Mouse (Mus musculus): ENCODE results near the gene Clic3. TPM values are rescaled to one million over a fixed set of nuclear protein-coding genes. Genes with fewer than 3 reads are reported as not detected.

Clic3 gene
- polyA plus RNA-seq, 1 experiment from 2014 or later = 1.1 TPM

- WGBS = 70% methylated on average over 11 of the region's 11 CpGs
- Histone ChIP-seq H3K9me3 (replicated peaks; ENCODE audit: control insufficient read depth, low read length) (no peaks in the 10 kb centered on the region), H3K27me3 (replicated peaks; ENCODE audit: control insufficient read depth, insufficient read depth, low read length) (no peaks in the 10 kb centered on the region), H3K9ac (ENCODE audit: low read length) (no peak overlapping the region), H3K36me3 (ENCODE audit: control insufficient read depth, insufficient read depth, low read length) (no peaks in the 10 kb centered on the region), H3K4me1 (ENCODE audit: control insufficient read depth, insufficient read depth, low read length) (no peaks in the 10 kb centered on the region), H3K4me3 (ENCODE audit: low read depth, low read length) (no peak overlapping the region), H3K4me2 (ENCODE audit: low read length) (no peak overlapping the region), H3K27ac (ENCODE audit: low read depth, low read length) (no peak overlapping the region)
- ATAC-seq (no peak), DNase-seq (ENCODE audit: low spot score) (no peak)
Observed at GRCm38 (mm10) chr2:25484901-25485647, 28.4 kb downstream of the Clic3 start.

DNA sequence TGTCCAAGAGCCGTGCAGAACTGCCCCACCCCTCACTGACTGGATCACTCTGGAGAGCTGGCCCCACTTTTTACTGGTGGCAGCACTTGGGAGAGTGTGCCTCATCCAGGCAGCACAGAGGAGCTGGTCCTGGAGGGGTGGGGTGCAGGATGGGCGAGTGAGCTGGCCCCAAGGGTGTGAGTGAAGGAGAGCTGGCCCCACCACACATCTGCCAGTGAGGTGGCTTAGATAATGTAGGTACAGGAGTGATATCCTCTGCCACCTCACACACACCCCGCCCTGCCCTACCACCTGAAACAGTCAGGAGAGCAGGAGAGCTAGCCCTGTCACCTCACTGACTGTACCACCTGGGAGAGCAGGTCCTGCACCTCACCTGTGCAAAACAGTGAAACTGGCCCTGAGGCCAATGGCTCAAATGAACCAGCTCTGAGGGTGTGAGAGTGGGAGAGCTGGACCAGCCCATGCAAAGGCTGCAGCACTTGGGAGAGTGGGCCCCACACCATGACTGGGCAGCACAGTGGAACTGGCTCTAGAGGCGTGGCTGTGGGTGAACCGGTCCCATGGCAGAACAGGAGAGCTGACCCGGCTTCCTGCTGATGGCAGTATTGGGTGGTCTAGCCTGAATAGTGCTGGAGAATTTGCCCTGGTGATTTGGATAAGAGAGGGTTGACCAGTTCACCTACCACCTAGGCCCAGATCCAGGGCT lies 31.5 kb downstream of the Clic3 start:
- 77% methylated on average over 6 of the region's 6 CpGs for WGBS
- no peak overlapping the region for H3K4me2 ChIP-seq (ENCODE audit: low read length)
- no peaks in the 10 kb centered on the region for H3K36me3 ChIP-seq (ENCODE audit: control insufficient read depth, insufficient read depth, low read length)
- H3K9me3 ChIP-seq (replicated peaks; ENCODE audit: control insufficient read depth, low read length) = no peaks in the 10 kb centered on the region
- H3K27me3 ChIP-seq (replicated peaks; ENCODE audit: control insufficient read depth, insufficient read depth, low read length) = no peaks in the 10 kb centered on the region
- DNase-seq (ENCODE audit: low spot score) (no peak), ATAC-seq (no peak)
- H3K4me3 ChIP-seq (ENCODE audit: low read depth, low read length) = no peak overlapping the region
- no peak overlapping the region for H3K27ac ChIP-seq (ENCODE audit: low read depth, low read length)
- H3K9ac ChIP-seq (ENCODE audit: low read length) = no peak overlapping the region
- no peaks in the 10 kb centered on the region for H3K4me1 ChIP-seq (ENCODE audit: control insufficient read depth, insufficient read depth, low read length)

DNA sequence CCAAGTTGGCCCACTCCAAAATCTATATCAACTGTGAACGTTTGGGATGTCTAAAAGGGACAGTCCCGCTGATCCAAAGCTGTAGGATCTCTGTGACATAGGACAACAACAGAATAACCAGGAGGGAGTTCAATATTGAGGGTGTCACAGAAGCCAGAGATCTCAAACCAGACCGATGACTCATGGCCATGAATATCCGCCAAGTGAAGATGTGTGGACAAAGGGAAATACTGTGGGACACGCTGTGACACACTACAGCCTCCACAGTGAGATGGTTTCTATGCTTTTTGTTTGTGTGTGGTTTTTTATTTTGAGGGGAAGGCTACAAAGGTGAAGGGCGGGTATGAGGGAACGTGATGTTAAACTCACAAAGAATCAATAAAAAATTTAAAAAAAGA lies 32.0 kb downstream of the Clic3 start:
- H3K27ac ChIP-seq (ENCODE audit: low read depth, low read length) = no peak overlapping the region
- no peak overlapping the region for H3K4me2 ChIP-seq (ENCODE audit: low read length)
- no peaks in the 10 kb centered on the region for H3K27me3 ChIP-seq (replicated peaks; ENCODE audit: control insufficient read depth, insufficient read depth, low read length)
- WGBS = 83% methylated on average over 7 of the region's 7 CpGs
- no peaks in the 10 kb centered on the region for H3K4me1 ChIP-seq (ENCODE audit: control insufficient read depth, insufficient read depth, low read length)
- ATAC-seq (no peak), DNase-seq (ENCODE audit: low spot score) (no peak)
- no peak overlapping the region for H3K9ac ChIP-seq (ENCODE audit: low read length)
- no peaks in the 10 kb centered on the region for H3K9me3 ChIP-seq (replicated peaks; ENCODE audit: control insufficient read depth, low read length)
- H3K36me3 ChIP-seq (ENCODE audit: control insufficient read depth, insufficient read depth, low read length) = no peaks in the 10 kb centered on the region
- H3K4me3 ChIP-seq (ENCODE audit: low read depth, low read length) = no peak overlapping the region

- no peak for ATAC-seq
- Histone ChIP-seq H3K4me2 (ENCODE audit: low read length) (no peak overlapping the region), H3K27me3 (replicated peaks; ENCODE audit: control insufficient read depth, insufficient read depth, low read length) (no peaks in the 10 kb centered on the region), H3K36me3 (ENCODE audit: control insufficient read depth, insufficient read depth, low read length) (no peaks in the 10 kb centered on the region), H3K4me3 (ENCODE audit: low read depth, low read length) (no peak overlapping the region), H3K27ac (ENCODE audit: low read depth, low read length) (no peak overlapping the region), H3K4me1 (ENCODE audit: control insufficient read depth, insufficient read depth, low read length) (no peaks in the 10 kb centered on the region), H3K9ac (ENCODE audit: low read length) (no peak overlapping the region), H3K9me3 (replicated peaks; ENCODE audit: control insufficient read depth, low read length) (no peaks in the 10 kb centered on the region)
- no peak for DNase-seq (ENCODE audit: low spot score)
- 79% methylated on average over 5 of the region's 5 CpGs for WGBS
Observed at GRCm38 (mm10) chr2:25492988-25493387, 36.4 kb downstream of the Clic3 start.

DNA sequence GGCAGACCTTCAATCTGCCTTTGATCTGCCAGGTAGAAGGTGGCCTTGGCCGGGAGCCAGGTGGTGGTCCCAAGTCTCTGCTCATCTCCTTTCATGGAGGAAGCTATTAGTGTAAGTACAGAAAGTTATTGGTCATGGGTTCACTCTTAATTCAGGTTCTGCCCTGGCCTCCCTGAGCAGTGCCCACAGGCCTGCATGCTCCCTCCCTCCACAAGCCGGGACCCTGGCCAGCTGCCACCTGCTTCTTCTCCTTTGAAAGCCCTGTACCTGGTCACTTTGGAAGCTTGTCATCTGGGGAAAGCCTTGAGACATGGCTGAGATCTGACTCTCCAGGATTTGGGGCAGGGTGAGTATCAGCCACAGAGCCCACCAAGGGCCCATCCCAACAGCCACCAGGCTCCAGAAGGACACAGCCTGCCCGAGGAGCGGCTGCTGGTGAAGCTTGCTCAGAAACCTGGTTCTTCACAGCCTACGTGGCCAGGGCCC lies 36.9 kb downstream of the Clic3 start, which contains the start of gene Lcn12:
Gene Lcn12, minus strand, starts transcription at position 436 of the 486 bp plus-strand sequence.
- Histone ChIP-seq H3K4me2 (ENCODE audit: low read length) (no peak within 1 kb of the TSS), H3K4me3 (ENCODE audit: low read depth, low read length) (no peak within 1 kb of the TSS), H3K4me1 (ENCODE audit: control insufficient read depth, insufficient read depth, low read length) (no peaks in the 10 kb centered on the region), H3K36me3 (ENCODE audit: control insufficient read depth, insufficient read depth, low read length) (no peaks in the 10 kb centered on the region), H3K9ac (ENCODE audit: low read length) (no peak within 1 kb of the TSS), H3K27ac (ENCODE audit: low read depth, low read length) (no peak within 1 kb of the TSS), H3K27me3 (replicated peaks; ENCODE audit: control insufficient read depth, insufficient read depth, low read length) (no peaks in the 10 kb centered on the region), H3K9me3 (replicated peaks; ENCODE audit: control insufficient read depth, low read length) (no peaks in the 10 kb centered on the region)
- WGBS = 84% methylated on average over 5 of the region's 5 CpGs
- ATAC-seq (no peak), DNase-seq (ENCODE audit: low spot score) (no peak)

- H3K36me3 ChIP-seq (ENCODE audit: control insufficient read depth, insufficient read depth, low read length) = no peaks in the 10 kb centered on the region
- WGBS = 40% methylated on average over 4 of the region's 4 CpGs
- H3K4me3 ChIP-seq (ENCODE audit: low read depth, low read length) = no peak overlapping the region
- ATAC-seq (no peak), DNase-seq (ENCODE audit: low spot score) (peak; percentile 57)
- peaks cover 3% of the 10 kb centered on the region for H3K4me1 ChIP-seq (ENCODE audit: control insufficient read depth, insufficient read depth, low read length)
- no peaks in the 10 kb centered on the region for H3K27me3 ChIP-seq (replicated peaks; ENCODE audit: control insufficient read depth, insufficient read depth, low read length)
- no peaks in the 10 kb centered on the region for H3K9me3 ChIP-seq (replicated peaks; ENCODE audit: control insufficient read depth, low read length)
- H3K9ac ChIP-seq (ENCODE audit: low read length) = no peak overlapping the region
- no peak overlapping the region for H3K4me2 ChIP-seq (ENCODE audit: low read length)
- H3K27ac ChIP-seq (ENCODE audit: low read depth, low read length) = no peak overlapping the region
Observed at GRCm38 (mm10) chr2:25496462-25496861, 39.8 kb downstream of the Clic3 start.

GRCm38 (mm10) chr2:25497846-25498575 lies 41.4 kb downstream of the Clic3 start:
- no peak overlapping the region for H3K27ac ChIP-seq (ENCODE audit: low read depth, low read length)
- H3K36me3 ChIP-seq (ENCODE audit: control insufficient read depth, insufficient read depth, low read length) = no peaks in the 10 kb centered on the region
- WGBS = 59% methylated on average over 6 of the region's 6 CpGs
- ATAC-seq (no peak), DNase-seq (ENCODE audit: low spot score) (no peak)
- no peak overlapping the region for H3K4me2 ChIP-seq (ENCODE audit: low read length)
- no peaks in the 10 kb centered on the region for H3K27me3 ChIP-seq (replicated peaks; ENCODE audit: control insufficient read depth, insufficient read depth, low read length)
- no peak overlapping the region for H3K4me3 ChIP-seq (ENCODE audit: low read depth, low read length)
- H3K9ac ChIP-seq (ENCODE audit: low read length) = no peak overlapping the region; the same call in 1 of the 2 replicates
- H3K9me3 ChIP-seq (replicated peaks; ENCODE audit: control insufficient read depth, low read length) = no peaks in the 10 kb centered on the region
- H3K4me1 ChIP-seq (ENCODE audit: control insufficient read depth, insufficient read depth, low read length) = peaks cover 8% of the 10 kb centered on the region

GRCm38 (mm10) chr2:25498622-25499478 lies 42.2 kb downstream of the Clic3 start:
- 74% methylated on average over 15 of the region's 15 CpGs for whole genome bisulfite sequencing
- H3K36me3 ChIP-seq (ENCODE audit: control insufficient read depth, insufficient read depth, low read length) = peaks cover 8% of the 10 kb centered on the region
- H3K4me3 ChIP-seq (ENCODE audit: low read depth, low read length) = no peak overlapping the region
- peaks cover 8% of the 10 kb centered on the region for H3K4me1 ChIP-seq (ENCODE audit: control insufficient read depth, insufficient read depth, low read length)
- DNase-seq (ENCODE audit: low spot score) (no peak), ATAC-seq (no peak)
- H3K27me3 ChIP-seq (replicated peaks; ENCODE audit: control insufficient read depth, insufficient read depth, low read length) = no peaks in the 10 kb centered on the region
- no peak overlapping the region for H3K4me2 ChIP-seq (ENCODE audit: low read length)
- no peaks in the 10 kb centered on the region for H3K9me3 ChIP-seq (replicated peaks; ENCODE audit: control insufficient read depth, low read length)
- no peak overlapping the region for H3K9ac ChIP-seq (ENCODE audit: low read length)
- H3K27ac ChIP-seq (ENCODE audit: low read depth, low read length) = no peak overlapping the region

All from forebrain, embryonic 14.5 days (tissue).